Mouse (Mus musculus): ENCODE data around the gene Snd1.

Gene Snd1

GRCm38 (mm10) chr6:28706108-28706975, 231.4 kb downstream of the Snd1 start:
- DNase-seq (ENCODE audit: low read depth, low spot score), result no peak

DNA sequence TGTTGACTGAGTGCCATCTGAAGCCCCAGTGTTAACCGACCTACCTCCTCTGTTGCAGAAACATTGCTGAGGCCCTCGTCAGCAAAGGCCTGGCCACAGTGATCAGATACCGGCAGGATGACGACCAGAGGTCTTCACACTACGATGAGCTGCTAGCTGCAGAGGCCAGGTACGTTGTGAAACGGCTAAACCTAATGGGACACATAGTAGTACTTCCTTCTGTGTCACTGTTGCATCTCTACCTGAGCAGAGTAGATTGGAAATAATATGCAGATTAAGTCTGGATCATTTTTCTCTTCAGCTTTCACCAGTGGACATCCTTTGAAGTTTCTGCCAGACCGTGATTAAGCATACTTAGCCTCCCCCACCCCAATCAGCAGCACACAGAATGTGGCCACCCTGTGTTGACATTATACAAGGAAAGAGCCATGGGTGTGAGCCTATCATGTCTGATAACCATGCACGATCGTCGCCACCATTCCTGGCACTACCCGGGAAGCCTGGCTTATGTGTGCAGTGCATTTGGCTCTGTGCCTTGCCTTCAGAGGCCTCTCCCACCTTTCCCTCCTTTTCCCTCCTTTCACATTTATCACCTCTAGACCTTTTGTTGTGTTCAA, 232.1 kb downstream of the Snd1 start:
- DNase-seq (ENCODE audit: low read depth, low spot score), result no peak

GRCm38 (mm10) chr6:28710035-28710434, 235.1 kb downstream of the Snd1 start:
- DNase-seq (ENCODE audit: low read depth, low spot score), result no peak

DNA sequence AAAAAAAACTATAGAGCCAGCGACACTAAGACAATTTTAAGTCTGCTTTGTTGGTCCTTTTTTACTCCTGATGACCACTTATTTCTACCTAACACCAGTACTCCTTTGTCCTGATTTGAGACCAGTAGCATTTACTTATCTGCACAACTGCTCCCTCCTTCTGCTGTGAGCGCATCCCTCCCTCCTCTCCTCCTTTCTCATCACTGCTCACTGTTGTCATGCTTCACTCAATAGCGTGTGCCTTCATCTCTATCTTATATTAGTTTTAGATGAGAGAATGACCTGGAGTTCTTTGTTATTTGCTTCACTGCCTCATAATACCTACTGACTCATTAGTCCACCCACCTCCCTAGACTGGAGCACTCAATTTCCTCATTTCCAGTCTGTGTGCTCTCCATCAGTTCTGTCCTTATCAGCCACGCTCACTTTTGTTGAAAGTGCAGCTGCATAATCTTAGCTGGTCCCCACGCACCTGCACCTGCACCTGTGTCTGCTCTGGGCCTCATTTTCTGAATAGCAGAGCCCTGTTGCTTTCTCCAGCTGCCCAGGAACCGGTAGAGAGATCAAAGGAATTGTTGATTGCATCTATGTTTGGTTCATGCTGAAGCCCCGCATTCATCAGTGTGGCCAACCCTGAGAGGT, 242.4 kb downstream of the Snd1 start:
- DNase-seq (ENCODE audit: low read depth, low spot score), result peak; percentile 84

GRCm38 (mm10) chr6:28717845-28718237, 242.9 kb downstream of the Snd1 start:
- no peak for DNase-seq (ENCODE audit: low read depth, low spot score)

DNA sequence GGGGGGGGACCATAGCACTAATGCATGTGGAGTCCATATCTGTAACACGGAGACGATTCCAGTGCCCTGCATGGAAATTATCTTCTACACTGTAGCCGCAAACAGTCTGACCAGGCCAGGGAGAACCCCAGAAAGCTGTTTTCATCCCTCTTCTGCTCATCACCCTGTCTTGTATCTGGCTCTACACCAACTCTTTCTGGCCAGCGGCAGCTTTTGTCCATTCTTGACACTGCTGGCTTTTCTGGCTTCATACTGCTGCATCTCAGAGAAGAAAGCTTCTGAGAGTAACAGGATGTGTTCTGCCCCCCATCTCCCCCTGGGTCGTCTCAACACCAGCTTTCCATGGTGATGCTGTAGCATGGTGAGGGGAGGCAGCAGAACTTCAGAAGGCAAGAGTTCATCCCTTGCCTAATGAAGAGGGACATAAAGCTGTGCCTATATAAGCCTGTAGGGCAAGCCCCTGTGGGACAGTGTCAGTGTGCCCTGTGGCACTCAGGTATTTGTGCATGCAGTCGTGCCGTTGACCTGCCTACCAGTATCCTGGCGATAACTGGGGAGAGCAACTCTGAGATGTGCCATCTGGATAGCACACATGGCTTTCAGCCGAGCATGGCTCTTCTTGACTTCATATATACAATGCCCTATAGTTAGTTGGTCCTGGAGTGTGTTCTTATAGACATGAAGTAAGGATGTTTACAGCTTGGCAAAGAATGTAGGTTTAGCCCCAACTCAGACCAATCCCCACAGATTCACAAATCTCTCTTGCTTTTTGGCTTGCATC, 245.6 kb downstream of the Snd1 start:
- no peak for DNase-seq (ENCODE audit: low read depth, low spot score)

DNA sequence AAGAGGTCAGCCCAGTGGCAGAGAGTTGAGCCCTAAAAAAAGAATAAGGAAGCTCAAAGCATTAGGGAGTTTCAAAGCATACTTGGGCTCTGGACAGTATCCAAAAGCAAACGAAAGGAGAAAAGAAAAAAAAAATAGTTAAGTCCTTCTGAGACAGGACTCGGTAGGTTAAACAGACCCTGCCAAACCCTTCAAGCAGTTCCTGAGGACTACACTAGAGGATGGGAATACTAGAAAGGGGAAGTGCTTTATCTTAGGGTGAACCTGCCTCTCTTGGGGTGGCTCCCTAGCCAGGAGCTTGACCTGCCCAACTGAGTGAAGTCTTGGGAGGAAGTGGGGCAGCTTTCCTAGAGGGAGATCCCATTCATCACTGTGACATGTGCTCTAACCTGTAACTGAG, 248.1 kb downstream of the Snd1 start:
- peak; percentile 36 for DNase-seq (ENCODE audit: low read depth, low spot score)

- no peak for DNase-seq (ENCODE audit: low read depth, low spot score)
These were observed 249.8 kb downstream of the Snd1 start for GRCm38 (mm10) chr6:28724776-28725175.

DNA sequence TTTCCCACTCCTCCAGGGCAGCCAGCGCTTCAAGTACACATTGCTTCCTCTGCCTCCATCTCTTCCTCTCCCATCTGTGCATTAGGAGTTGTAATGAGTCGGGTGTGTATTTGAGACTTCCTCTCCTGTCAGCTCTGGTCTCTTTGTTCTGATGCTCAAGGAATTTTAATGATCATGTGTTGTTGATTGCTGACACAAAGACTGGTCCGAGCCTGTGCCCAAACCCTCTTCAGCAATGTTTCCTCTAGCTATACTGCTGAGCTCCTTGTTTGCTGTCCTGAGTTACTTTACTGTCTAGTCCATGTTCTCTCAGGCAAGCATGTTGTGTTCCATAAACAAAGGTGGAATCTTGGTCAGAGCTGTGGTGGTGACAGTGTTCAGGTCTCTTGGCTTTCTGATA, 254.3 kb downstream of the Snd1 start:
- no peak for DNase-seq (ENCODE audit: low read depth, low spot score)

GRCm38 (mm10) chr6:28729649-28730048, 254.7 kb downstream of the Snd1 start:
- DNase-seq (ENCODE audit: low read depth, low spot score), result no peak

- DNase-seq (ENCODE audit: low read depth, low spot score), result no peak
These were observed 256.3 kb downstream of the Snd1 start for GRCm38 (mm10) chr6:28731246-28731645.

- DNase-seq (ENCODE audit: low read depth, low spot score), result no peak
These were observed 259.1 kb downstream of the Snd1 start for GRCm38 (mm10) chr6:28733884-28734647.

GRCm38 (mm10) chr6:28735116-28735515, 260.2 kb downstream of the Snd1 start:
- DNase-seq (ENCODE audit: low read depth, low spot score), result no peak

DNA sequence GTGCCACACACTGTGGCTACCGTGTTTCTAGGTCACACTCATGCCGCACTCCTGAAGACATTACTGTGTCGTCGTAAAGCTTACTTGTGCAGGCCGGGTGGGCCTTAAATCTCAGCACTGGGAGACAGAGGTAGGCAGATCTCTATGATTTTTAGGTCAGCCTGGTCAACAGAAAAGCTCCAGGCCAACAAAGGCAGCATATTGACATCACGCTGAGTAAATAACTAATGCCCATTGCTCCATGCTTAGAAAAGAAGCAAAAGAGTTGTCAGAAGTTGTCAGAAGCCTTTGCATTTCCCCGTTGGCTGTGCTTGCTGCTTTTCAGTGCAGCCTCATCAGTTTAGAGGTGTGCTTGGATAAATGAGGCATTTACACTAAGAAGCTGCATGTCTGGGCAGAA, 261.7 kb downstream of the Snd1 start:
- no peak for DNase-seq (ENCODE audit: low read depth, low spot score)

DNA sequence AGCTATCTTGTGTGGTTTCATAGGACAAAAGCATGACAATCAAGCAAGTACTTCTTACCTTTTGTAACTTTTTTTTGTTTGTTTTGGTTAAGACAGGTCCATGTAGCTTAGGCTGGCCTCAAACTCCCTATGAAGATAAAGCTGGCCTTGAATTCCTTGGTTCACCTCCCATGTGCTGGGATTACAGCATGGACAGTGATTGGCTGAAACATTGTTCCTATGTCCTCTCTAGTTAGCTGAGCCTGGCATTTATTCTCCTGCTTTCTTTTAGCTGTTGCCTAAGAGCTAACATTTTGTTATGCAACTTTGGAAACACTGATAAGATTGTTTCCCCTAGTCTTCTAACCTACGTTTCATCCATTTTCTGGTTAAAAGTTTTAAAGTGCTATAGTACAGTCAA, 262.7 kb downstream of the Snd1 start:
- no peak for DNase-seq (ENCODE audit: low read depth, low spot score)

DNA sequence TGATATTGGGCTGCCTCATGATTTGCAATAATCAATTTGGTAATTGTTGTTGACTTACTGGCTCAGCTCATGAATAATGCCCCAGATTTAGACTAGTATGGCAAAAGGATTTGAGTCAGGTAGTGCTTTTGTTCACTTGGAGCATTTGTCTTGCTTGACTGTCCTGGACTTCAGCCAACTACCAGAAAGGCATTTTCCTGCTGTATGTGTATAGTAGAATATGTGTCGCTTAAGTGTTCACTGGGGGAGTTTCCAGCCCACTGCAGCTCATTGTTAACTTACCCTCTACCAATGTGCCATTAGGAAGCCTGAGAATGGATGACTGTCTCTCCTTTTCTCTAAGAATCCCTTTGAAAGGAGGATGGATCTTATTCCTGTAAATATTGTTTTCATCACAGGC, 268.6 kb downstream of the Snd1 start:
- DNase-seq (ENCODE audit: low read depth, low spot score), result no peak

DNA sequence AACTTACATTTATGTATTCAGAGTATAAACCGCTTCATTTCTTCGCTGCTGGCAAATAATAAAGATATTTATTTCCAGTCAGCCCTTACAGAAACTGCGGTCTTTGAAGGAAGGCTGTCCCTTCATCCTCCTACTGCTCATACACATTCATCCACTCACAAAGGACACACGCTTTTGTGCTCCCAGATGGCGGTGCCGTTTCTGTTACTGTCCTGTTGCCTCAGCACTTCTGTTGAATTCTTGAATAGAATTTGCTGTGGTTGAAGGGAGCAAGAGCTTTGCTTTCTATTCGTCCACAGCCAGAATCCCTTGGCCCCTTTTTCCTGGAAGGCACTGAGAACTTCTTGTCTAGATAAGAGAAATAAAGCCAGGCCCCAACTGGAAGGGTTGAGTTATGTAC, 270.9 kb downstream of the Snd1 start:
- DNase-seq (ENCODE audit: low read depth, low spot score), result no peak

- DNase-seq (ENCODE audit: low read depth, low spot score), result no peak
These were observed 272.1 kb downstream of the Snd1 start for GRCm38 (mm10) chr6:28747025-28747424.

GRCm38 (mm10) chr6:28747931-28748670, 273.2 kb downstream of the Snd1 start:
- peak; percentile 28 for DNase-seq (ENCODE audit: low read depth, low spot score)

GRCm38 (mm10) chr6:28749224-28749623, 274.3 kb downstream of the Snd1 start:
- DNase-seq (ENCODE audit: low read depth, low spot score), result no peak
